Mouse (Mus musculus): ENCODE measurements around the gene Ankrd6. TPM values are rescaled to one million over a fixed set of nuclear protein-coding genes. Genes with fewer than 3 reads are reported as not detected.

Ankrd6 gene
- polyA plus RNA-seq (2021; fragmentation: Nextera tagmentation): 12.0 and 12.9 TPM in 2 replicates
- long read RNA-seq, experiment 1, full-length matches to known transcripts: 24 of 57 reads
- long read RNA-seq, experiment 1, partial matches to known transcripts: 6 of 57 reads
- long read RNA-seq, experiment 1, other reads (novel, unspliced or antisense): 27 of 57 reads
- long read RNA-seq, experiment 2, full-length matches to known transcripts: 1 of 9 reads
- long read RNA-seq, experiment 2, partial matches to known transcripts: 2 of 9 reads
- long read RNA-seq, experiment 2, other reads (novel, unspliced or antisense): 6 of 9 reads

DNA sequence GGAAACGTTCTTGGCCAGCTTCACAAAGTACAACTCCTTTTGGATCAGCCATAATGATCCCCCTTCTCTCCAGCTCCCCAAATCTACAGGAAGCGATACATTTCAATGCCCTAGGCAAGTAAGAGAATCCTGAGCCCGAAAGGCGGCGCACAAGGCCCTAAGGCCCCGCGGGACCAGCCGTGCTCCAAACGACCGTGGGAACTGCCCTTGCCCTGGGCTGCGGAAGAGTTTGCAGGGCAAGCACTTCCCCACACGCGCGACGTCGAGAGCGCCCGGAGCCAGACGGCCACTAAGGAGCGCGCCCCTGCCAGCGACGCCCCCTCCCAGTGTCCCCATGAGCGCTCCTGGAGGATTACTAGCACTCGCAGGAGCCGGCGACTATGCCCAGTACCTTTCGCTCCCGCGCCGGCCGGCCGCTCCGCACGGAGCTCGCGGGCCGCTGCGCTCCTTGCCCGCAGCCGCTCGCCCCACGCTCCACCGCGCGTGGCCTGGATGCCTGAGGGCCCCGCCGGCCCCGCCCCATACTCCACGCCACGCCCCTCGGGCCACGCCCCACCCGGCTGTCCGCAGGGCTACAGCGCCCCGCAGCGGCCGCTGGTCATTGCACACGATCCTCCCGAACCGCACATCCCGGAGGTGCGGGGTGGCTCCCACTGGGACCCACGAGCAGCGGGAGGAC lies at the start of gene Ankrd6:
TSS of gene Ankrd6 (minus strand) at position 486 of the 679 bp plus-strand sequence.

DNA sequence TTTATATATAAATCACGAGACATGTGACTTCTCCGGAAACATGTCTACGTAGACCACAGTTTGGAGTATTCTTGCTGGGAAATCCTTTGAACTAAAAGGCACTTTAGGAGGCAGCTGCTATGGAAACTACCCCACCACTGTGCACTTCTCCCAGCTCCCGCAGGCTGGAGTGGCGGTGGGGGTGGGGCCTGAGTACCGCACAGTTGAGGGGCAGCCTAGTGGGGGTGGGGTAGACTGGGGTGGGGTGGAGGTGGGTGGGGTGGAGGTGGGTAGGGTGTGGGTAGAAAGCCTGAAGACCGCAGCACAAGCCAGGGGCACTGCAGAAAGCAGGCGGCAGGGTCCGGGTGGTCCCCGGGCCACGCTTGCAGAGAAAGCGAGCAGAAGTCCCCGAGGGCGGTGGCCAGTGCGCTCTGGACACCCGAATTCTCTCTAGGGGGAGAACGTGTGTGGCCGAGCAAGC lies 32.1 kb upstream of the Ankrd6 start, which contains the start of gene Rragd:
TSS of gene Rragd (plus strand) at position 322 of the 460 bp plus-strand sequence.

DNA sequence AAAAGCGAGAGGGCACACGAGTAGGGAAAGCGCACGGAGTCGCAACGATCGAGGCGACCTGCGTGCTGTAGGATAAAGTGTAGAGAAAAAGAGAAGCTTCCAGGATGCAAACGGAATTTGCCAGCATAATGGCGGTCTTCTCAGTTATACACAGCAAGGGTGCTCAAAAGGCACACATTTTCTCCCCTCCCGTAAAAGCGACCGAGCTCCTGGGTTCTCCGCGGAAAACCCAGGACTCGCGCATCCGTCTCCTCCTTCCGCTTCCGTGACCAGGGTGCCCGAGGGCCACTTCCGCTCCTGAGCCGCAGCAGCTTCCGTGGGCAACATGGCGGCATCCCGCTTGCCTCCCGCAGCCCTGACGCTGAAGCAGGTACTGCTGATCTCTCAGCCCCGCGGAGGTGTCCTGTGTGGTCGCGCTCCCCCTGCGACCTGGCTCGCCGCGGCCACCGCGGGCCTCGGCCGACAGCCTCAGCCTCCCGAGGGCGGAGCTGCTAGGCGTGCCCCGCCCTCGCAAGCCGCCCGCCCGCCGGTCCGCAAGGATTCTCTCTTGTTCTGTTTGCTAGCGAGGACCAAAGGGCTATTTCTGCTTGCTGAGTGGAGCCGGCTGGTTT lies 150.6 kb downstream of the Ankrd6 start, which contains the start of gene Lyrm2:
TSS of gene Lyrm2 (plus strand) at position 288 of the 611 bp plus-strand sequence.

Other genes with a start within 250 kb of the Ankrd6 start
- gene Lyrm2, start 150.6 kb downstream of the Ankrd6 start, polyA plus RNA-seq (2021; fragmentation: Nextera tagmentation): 92.8 and 95.3 TPM in 2 replicates
- 22.9 and 31.8 TPM in 2 replicates for gene Rragd, start 32.2 kb upstream of the Ankrd6 start, polyA plus RNA-seq (2021; fragmentation: Nextera tagmentation)
- 34.1 and 40.6 TPM in 2 replicates for gene Ube2j1, start 80.6 kb upstream of the Ankrd6 start, polyA plus RNA-seq (2021; fragmentation: Nextera tagmentation)
- gene Gabrr2, start 112.2 kb upstream of the Ankrd6 start, polyA plus RNA-seq (2021; fragmentation: Nextera tagmentation): 0.83 and 0.87 TPM in 2 replicates
- 0.09 TPM in 1 of 2 replicates, not detected in the other for gene Gabrr1, start 181.7 kb upstream of the Ankrd6 start, polyA plus RNA-seq (2021; fragmentation: Nextera tagmentation)
- gene Pm20d2, start 238.9 kb upstream of the Ankrd6 start, polyA plus RNA-seq (2021; fragmentation: Nextera tagmentation): 0.72 and 3.0 TPM in 2 replicates

All from left cerebral cortex, adult 6 months (tissue).